Mouse (Mus musculus) ES-E14 (cell line): ENCODE data around the gene Adprhl2.

Experiments used
- CHD2 ChIP-seq: IDR thresholded peaks from 2 replicates; pipeline ENCODE4 v1.6.1; 2014; ENCODE audit warnings: mild to moderate bottlenecking, low read depth, low read length, inconsistent platforms
- ZNF384 ChIP-seq: IDR thresholded peaks from 2 replicates; pipeline ENCODE4 v1.6.1; 2012; ENCODE audit warnings: low read depth, low read length, inconsistent platforms

DNA sequence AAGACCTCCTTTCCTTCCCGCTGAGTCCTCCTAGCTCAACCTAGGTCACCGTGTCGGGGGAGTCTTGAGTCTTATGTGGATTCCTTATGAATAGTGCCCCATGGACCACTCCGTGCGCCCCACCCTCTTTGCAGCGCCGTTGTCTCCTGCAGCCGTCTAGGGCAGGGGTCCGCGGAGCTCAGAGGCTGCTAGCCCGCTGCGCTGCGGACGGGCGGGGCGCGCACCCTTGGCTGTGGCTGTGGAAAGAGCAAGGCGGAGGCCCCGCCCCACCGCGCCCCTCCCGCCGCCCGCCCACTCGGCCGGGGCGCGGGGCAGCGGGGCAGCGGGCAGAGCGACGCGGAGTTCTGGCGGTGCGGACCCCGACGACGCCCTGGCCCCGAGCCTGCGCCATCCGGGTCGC lies 35.0 kb downstream of the Adprhl2 start, which contains the start of gene Col8a2:
- no peak for TF ChIP-seq ZNF384
- no peak for TF ChIP-seq CHD2
